Mouse (Mus musculus) cerebellum, adult 2 months (tissue): ENCODE results near the gene Specc1l.

Experiments
- CTCF ChIP-seq: fragments of 200-500 bp; IDR thresholded peaks from 2 replicates; pipeline ENCODE4 v1.5.1; 2011; ENCODE audit warnings: low read depth, mild to moderate bottlenecking, control low read depth, low read length, moderate library complexity, borderline replicate concordance; ENCODE audit not compliant: insufficient read depth
- POLR2A ChIP-seq: fragments of 200-500 bp; IDR thresholded peaks from 2 replicates; pipeline ENCODE4 v1.6.1; 2011; ENCODE audit warnings: low read length, control low read depth, borderline replicate concordance; ENCODE audit not compliant: insufficient read depth

DNA sequence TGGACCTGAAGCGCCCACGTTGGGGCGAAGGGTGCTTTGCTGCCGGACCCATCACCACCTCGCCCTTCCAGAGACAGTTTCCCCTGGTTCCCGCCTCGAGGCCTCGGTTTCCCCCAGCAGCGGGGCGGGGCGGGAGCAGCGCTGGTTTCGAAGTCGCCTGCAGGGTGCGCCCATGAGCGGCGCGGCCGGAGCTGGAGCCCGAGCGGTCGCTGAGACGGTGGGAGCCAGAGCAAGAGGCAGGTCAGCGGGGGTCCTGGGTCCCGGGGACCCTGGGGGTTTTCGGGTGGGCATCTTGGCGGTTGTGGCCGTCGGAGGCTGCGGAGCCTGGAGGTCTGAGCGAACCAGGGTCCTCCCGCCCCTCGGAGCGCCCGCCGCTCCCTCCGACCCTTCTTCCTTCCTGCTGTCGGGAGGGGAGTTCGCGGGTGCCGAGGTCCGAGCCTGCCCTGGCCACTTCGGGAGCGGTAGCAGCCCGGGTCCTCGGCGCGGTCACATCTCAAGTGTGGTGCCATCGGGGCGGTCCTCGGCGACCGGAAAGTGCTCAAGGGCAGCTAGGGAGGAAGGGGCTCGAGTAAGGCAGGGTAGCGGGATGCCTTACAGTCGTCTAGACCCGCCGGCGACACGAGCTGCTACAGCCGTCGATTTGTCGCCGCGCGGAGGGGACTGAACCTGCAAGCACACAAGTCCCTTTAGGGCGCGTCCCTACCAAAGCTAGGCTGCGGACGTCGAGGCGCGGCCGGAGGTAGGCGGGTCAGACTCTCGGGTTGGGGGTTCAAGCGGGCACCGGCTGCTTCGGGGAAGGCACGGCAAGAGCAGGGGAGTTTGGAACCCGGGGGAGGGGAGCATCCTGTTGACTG lies 105.3 kb downstream of the Specc1l start:
- peak; percentile 42; the same call in 1 of the 2 replicates for TF ChIP-seq CTCF
- TF ChIP-seq POLR2A, result no peak
